Mouse (Mus musculus): ENCODE measurements around the gene Abt1.
A peak's percentile ranks its signal among the peaks of the same experiment; 100 is the strongest.

Abt1 gene

GRCm38 (mm10) chr13:23423286-23424051 is at the start of gene Abt1:
Gene Abt1, minus strand, starts transcription at chr13:23423866.
- DNase-seq (ENCODE audit: low spot score), result peak; percentile 91

DNA sequence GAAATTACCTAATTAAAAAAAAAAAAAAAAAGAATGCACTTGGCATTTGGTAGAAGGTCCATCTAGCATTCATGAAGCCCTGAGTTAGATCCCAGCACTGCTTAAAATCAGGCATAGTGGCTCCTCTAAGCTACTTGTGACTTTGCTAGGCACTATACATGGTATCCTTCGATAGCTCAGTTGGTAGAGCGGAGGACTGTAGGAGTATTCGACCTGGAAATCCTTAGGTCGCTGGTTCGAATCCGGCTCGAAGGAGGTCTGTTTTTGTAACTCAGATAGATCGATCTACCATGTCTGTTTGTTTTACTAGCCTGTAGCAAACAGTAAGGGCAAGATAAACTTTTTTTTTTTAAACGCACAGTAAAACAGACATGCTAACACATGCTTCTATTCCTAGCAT is 43.2 kb upstream of the Abt1 start:
- DNase-seq (ENCODE audit: low spot score), result peak; percentile 76

GRCm38 (mm10) chr13:23466306-23466705 is 42.6 kb upstream of the Abt1 start:
- no peak for DNase-seq (ENCODE audit: low spot score)

GRCm38 (mm10) chr13:23465600-23466109 is 42.0 kb upstream of the Abt1 start, which contains the start of gene Btn1a1:
Gene Btn1a1, minus strand, starts transcription at chr13:23465901.
- DNase-seq (ENCODE audit: low spot score), result peak; percentile 27

GRCm38 (mm10) chr13:23464841-23465366 is 41.2 kb upstream of the Abt1 start:
- DNase-seq (ENCODE audit: low spot score), result no peak

DNA sequence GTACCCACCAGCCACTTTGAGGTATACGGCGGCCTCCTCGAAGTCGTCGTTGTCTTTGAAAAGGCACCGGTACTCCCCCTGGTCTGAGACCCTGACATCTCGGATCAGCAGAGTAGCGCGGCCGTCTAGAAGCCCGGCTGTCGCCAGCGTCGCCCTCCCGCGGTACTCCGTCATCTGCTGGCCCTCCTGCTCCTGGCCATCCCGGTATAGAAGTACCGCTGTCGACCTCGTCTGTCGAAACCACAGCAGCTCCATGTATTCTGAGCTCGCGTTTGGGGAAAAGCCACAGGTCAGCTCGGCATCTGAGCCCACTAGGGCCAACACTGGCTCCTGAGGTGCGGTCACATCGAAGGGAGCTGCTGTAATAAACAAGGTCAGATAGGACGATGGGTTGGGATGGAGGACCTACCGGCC is 40.6 kb upstream of the Abt1 start:
- peak; percentile 26 for DNase-seq (ENCODE audit: low spot score)

DNA sequence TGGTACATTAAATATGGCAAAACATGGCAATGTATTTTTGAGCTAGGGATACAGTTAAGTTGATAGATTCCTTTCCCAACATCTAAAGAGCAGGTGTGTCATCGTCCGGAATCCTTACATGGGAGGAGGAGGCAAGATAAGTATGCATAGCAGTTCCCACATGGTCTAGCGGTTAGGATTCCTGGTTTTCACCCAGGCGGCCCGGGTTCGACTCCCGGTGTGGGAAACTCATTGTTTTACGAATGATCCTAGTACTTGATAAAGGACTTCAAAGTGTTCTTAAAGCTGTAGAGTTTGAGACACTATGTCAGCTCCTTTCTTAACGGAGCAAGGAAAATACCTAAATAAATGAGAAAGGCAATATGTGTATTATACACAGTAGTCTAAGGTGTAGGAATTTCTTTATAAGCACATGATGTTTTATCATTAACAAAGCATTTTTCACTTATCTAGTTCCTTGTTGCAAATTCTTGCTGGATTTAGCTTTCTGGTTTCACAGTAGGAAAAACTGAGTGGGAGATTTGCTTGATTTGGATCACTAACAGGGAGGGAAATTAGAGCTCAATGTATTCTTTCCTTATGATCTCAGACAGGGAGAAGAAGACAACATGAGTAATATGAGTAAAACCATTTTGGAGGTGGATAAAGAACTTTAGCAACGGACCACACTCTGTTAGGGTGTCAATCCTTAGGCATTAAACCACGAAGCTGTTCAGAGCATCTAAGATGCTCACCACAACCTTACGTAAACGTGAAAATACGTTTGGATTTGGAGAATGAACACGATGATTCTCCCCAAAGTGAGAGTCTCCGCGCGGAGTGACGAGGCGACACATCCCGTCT is 39.9 kb upstream of the Abt1 start:
- peak; percentile 41 for DNase-seq (ENCODE audit: low spot score)

- no peak for DNase-seq (ENCODE audit: low spot score)
Measured at GRCm38 (mm10) chr13:23462669-23463068, 39.0 kb upstream of the Abt1 start.

- DNase-seq (ENCODE audit: low spot score), result no peak
Measured at GRCm38 (mm10) chr13:23462063-23462462, 38.4 kb upstream of the Abt1 start.

- DNase-seq (ENCODE audit: low spot score), result no peak
Measured at GRCm38 (mm10) chr13:23459264-23459846, 35.7 kb upstream of the Abt1 start.

DNA sequence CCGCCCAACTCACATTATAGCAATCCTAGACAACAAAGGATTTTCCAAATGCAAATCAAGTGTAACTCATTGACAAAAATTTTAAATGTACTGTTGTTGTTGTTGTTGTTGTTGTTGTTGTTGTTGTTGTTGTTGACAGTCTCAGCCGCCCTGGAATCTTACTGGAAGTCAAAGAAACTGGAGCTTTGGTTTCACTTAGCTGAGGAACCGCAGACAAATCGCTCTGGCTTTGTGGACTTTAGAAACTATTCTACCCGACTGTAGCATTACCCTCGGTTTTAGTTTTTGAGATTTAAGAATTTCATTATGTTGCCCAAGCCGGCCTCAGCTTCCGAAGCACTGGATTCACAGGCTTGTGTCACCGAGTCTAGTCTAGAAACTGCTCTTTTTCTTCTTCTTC is 30.3 kb upstream of the Abt1 start:
- no peak for DNase-seq (ENCODE audit: low spot score)

GRCm38 (mm10) chr13:23453362-23453862 is 29.7 kb upstream of the Abt1 start:
- DNase-seq (ENCODE audit: low spot score), result peak; percentile 80

- DNase-seq (ENCODE audit: low spot score), result peak; percentile 70
Measured at GRCm38 (mm10) chr13:23450398-23450797, 26.7 kb upstream of the Abt1 start.

- DNase-seq (ENCODE audit: low spot score), result peak; percentile 29
Measured at GRCm38 (mm10) chr13:23449235-23450095, 25.8 kb upstream of the Abt1 start.

GRCm38 (mm10) chr13:23448758-23449157 is 25.1 kb upstream of the Abt1 start:
- no peak for DNase-seq (ENCODE audit: low spot score)

DNA sequence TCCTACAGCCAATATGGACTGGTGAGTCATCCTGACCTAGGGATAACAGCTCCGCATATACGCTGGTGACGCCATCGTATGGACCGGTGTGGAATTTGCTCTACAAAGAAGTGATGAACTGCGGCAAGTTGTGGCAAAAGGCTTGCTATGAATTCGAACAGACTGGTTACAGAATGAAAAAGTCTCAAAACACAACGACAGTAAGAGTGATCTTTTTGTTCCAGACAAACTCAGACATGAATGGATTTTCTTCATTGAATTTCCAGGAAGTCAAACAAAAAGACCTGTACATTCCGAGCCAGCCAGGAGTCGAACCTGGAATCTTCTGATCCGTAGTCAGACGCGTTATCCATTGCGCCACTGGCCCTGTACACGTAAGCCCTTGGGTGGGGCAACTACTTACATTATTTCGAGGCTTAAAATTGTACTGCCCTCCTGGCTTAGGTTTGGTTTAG is 22.9 kb upstream of the Abt1 start:
- peak; percentile 81 for DNase-seq (ENCODE audit: low spot score)

- peak; percentile 89 for DNase-seq (ENCODE audit: low spot score)
Measured at GRCm38 (mm10) chr13:23445561-23446320, 22.1 kb upstream of the Abt1 start.

DNA sequence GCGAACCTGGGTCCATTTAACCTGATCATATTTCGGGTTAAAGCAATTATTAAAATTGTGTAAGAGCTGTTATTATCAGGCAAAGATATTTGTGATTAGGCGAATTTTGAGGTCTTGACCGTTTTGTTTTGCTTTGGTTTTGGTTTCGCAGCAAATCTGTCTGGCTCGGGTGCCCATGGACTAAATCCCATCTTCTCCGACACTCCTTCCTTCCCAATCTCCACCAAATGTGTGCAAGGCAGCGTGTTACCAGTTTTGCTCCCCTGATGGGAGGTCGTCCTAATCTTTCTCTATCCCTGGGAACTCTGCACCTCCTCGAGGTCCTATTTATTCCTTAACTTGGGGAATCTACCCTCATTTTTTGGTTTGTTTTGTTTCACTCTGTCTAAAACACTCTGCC is 21.5 kb upstream of the Abt1 start:
- DNase-seq (ENCODE audit: low spot score), result no peak

DNA sequence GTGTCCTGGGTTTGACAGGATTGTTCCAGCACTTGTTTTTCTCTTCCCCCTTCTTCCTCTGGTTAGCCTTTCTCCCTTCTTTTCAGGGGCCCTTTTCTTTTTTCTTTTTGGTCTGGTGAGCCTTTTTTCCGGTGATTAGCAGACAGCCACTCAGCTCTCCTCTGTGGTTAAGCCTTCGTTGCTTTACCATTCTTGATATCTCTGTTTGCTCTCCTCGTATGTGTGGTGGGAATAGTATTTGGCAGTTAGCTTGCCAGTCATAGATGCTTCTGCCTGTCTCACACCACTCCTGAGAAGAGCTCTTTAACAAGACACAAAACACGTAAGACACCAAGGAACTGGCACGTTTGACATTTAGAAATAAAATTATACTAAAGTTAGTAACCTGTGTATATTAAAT is 20.8 kb upstream of the Abt1 start:
- DNase-seq (ENCODE audit: low spot score), result no peak

DNA sequence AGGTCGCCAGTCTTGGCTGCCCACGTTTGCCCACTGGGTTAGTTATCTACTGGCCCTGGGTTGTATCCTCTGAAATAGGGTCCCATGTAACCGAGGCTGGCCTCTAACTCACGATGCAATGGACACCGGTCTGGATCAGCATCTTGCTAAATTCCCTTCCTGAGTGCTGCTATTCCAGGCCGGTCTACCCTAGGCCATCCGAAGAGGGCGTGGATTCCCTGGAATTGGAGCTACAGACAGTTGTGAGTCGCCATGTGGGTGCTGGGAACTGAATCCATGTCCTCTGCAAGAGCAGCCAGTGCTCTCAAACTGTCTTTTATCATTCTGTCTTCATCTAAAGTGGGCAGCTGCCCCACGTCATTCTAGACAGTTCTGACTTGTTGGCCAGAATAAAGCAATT is 16.2 kb upstream of the Abt1 start:
- no peak for DNase-seq (ENCODE audit: low spot score)
